Mouse (Mus musculus) small intestine, adult 2 months (tissue): ENCODE measurements at regions not wholly inside any gene's neighbourhood (a gene's known extent, or its start where the extent isn't known, plus 50 kb on each side); places are given as distances from the start of the nearest gene placed in this dataset.

ENCODE experiments used
- CTCF ChIP-seq: fragments of 200-500 bp; IDR thresholded peaks from 2 replicates; pipeline ENCODE4 v1.5.1; 2012; ENCODE audit warnings: low read depth, mild to moderate bottlenecking, control low read depth, inconsistent platforms, low read length, moderate library complexity, mixed read lengths; ENCODE audit not compliant: insufficient replicate concordance, insufficient read length; ENCODE audit errors: extremely low read depth
- POLR2A ChIP-seq: fragments of 200-500 bp; IDR thresholded peaks from 2 replicates; pipeline ENCODE4 v1.6.1; 2012; ENCODE audit warnings: low read depth, mild to moderate bottlenecking, control low read depth, inconsistent platforms, low read length, moderate library complexity

DNA sequence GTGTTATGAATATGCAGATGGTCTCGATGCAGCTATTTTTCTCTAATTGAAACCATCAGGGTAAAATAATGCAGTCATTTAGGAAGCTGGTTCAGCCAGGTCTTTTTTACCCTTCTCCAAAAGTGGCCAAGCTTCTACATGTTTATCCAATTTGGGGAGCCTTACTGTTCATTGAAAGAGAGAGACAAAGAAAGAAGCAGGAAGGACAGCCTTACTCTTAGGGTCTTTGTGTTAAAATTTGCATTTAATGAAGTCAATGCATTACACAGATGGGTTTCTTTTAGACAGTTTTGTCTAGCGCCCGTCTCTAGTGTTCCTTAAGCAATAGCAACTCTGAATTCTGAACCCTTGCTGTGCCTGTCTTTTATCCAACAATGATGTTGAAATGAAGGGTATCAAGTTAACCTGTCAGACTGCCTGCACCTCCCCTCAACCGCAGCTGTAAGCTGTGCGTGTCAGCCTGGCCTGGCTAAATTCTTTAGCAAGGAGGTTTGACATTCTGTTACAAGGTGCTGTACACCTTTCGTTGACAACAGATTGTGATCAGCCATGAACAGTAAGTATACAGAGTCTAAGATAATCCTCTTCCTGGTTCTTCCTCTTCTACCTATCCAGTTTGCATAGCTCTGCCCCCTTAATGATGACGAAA, 91.3 kb upstream of the Ddit4l start:
- TF ChIP-seq POLR2A (no peak), CTCF (no peak)
